ENCODE assay signal across 8 mouse cellular contexts in the genomic region with DNA sequence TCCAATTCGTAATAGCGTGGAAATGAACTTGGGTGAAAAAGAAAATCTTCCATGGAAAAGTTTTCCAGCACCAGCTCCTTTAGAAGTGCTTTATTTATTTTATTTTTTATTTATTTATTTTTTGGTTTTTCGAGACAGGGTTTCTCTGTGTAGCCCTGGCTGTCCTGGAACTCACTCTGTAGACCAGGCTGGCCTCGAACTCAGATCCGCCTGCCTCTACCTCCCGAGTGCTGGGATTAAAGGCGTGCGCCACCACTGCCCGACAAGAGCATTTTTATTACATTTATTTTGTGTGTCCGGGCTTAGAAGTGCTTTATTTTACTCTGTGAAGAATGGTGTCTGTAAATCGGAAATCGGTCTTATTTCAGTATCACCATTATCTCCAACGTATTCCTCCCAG. TPM values are rescaled to one million over a fixed set of nuclear protein-coding genes. Genes with fewer than 3 reads are reported as not detected.
DNase-seq lines count a peak whose midpoint lies in the region; ATAC-seq and TF ChIP-seq lines count a peak whose summit lies in the region.
"Not testable (repeated sequence)": the region's sequence is repeated elsewhere in the genome, so short reads cannot be mapped to it uniquely, and the experiment has no call there.

No protein-coding gene starts in this region.

- intact Hi-C loops in left cerebral cortex, postnatal 36 days (cut with DNase I), result loop anchor here (5.0 to 10.0 kb wide), 2 partner anchors 687 to 840 kb away; a partner anchor contains a TSS

- not testable (repeated sequence) for DNase-seq in kidney, adult 2 months; lung, postnatal 0 days (ENCODE audit: low spot score)
- peak; percentile 18 to 19 for DNase-seq in left cerebral cortex, postnatal 36 days (ENCODE audit: low spot score in 2 of 2)
- DNase-seq in thymus, postnatal 14 days, result peak; percentile 26

- not testable (repeated sequence) for ATAC-seq in heart, embryonic 15.5 days (replicated peaks; ENCODE audit: insufficient number of reproducible peaks, insufficient read depth, low FRiP score, low read depth); lung, postnatal 0 days
- ATAC-seq in neural tube, embryonic 15.5 days (ENCODE audit: low FRiP score), result peak; percentile 53; the same call in 1 of the 2 replicates

- not testable (repeated sequence) for H3K27ac ChIP-seq in bone marrow, adult 2 months (ENCODE audit: control insufficient read depth, insufficient read depth, low read depth, low read length, poor library complexity)
- peak overlapping the region; percentile 97 for H3K27ac ChIP-seq in embryonic fibroblast, embryonic 13.5 days (ENCODE audit: insufficient read depth, low read length)
- peak overlapping the region; percentile 98 for H3K27ac ChIP-seq in heart, embryonic 15.5 days
- H3K27ac ChIP-seq in kidney, adult 2 months (ENCODE audit: insufficient read depth, low read depth, low read length), result peak overlapping the region; percentile 80
- H3K27ac ChIP-seq in lung, postnatal 0 days (ENCODE audit: low read length), result peak overlapping the region; percentile 98
- H3K27ac ChIP-seq in neural tube, embryonic 15.5 days (replicated peaks), result peak overlapping the region; percentile 95

- H3K9me3 ChIP-seq in heart, embryonic 15.5 days (replicated peaks); lung, postnatal 0 days (ENCODE audit: low read length); neural tube, embryonic 15.5 days (replicated peaks): not testable (repeated sequence)

- TF ChIP-seq EP300 in lung, postnatal 0 days (IDR thresholded peaks at IDR 0.05), result not testable (repeated sequence)

- not testable (repeated sequence) for H3K4me1 ChIP-seq in bone marrow, adult 2 months (ENCODE audit: control insufficient read depth, insufficient read depth, low read length); embryonic fibroblast, embryonic 13.5 days (ENCODE audit: control insufficient read depth, insufficient read depth, low read length); kidney, adult 2 months (ENCODE audit: control insufficient read depth, insufficient read depth, low read length); lung, postnatal 0 days (ENCODE audit: insufficient read depth, low read depth, low read length)
- peaks cover 25% of the 10 kb centered on the region for H3K4me1 ChIP-seq in heart, embryonic 15.5 days (replicated peaks)
- H3K4me1 ChIP-seq in neural tube, embryonic 15.5 days, result peaks cover 33% of the 10 kb centered on the region

- not testable (repeated sequence) for H3K27me3 ChIP-seq in heart, embryonic 15.5 days; kidney, adult 2 months (replicated peaks; ENCODE audit: control insufficient read depth, insufficient read depth, low read length); lung, postnatal 0 days (replicated peaks; ENCODE audit: insufficient read depth, low read length); neural tube, embryonic 15.5 days (replicated peaks)

- H3K36me3 ChIP-seq in heart, embryonic 15.5 days; kidney, adult 2 months (ENCODE audit: control insufficient read depth, insufficient read depth, low read length); lung, postnatal 0 days (ENCODE audit: insufficient read depth, low read length); neural tube, embryonic 15.5 days: not testable (repeated sequence)

- H3K9ac ChIP-seq in heart, embryonic 15.5 days, result not testable (repeated sequence)
- peak overlapping the region; percentile 94; the same call in 1 of the 2 replicates for H3K9ac ChIP-seq in lung, postnatal 0 days (replicated peaks; ENCODE audit: low read depth)
- peak overlapping the region; percentile 83 for H3K9ac ChIP-seq in neural tube, embryonic 15.5 days (replicated peaks)

- peak overlapping the region; percentile 89 for H3K4me3 ChIP-seq in bone marrow, adult 2 months (replicated peaks; ENCODE audit: control insufficient read depth, low read depth, low read length)
- H3K4me3 ChIP-seq in embryonic fibroblast, embryonic 13.5 days (ENCODE audit: insufficient read depth, low read length), result peak overlapping the region; percentile 100; the same call in 1 of the 2 replicates
- H3K4me3 ChIP-seq in heart, embryonic 15.5 days, result peak overlapping the region; percentile 92
- H3K4me3 ChIP-seq in kidney, adult 2 months (ENCODE audit: insufficient read depth, low read depth, low read length), result peak overlapping the region; percentile 61
- H3K4me3 ChIP-seq in lung, postnatal 0 days (ENCODE audit: low read depth, low read length), result peak overlapping the region; percentile 99
- H3K4me3 ChIP-seq in neural tube, embryonic 15.5 days (replicated peaks), result peak overlapping the region; percentile 83

- WGBS in bone marrow, adult 2 months, result 7% methylated on average over 13 of the region's 13 CpGs
- 15% methylated on average over 13 of the region's 13 CpGs for whole genome bisulfite sequencing in heart, embryonic 15.5 days
- WGBS in kidney, adult 2 months, result 12% methylated on average over 13 of the region's 13 CpGs
- WGBS in lung, postnatal 0 days, result 17% methylated on average over 13 of the region's 13 CpGs
- 19% methylated on average over 13 of the region's 13 CpGs for WGBS in neural tube, embryonic 15.5 days

- not testable (repeated sequence) for TF ChIP-seq POLR2A in bone marrow, adult 2 months (IDR thresholded peaks at IDR 0.05; ENCODE audit: borderline replicate concordance, control insufficient read depth, low read depth, low read length); embryonic fibroblast, embryonic 13.5 days (IDR thresholded peaks at IDR 0.05; ENCODE audit: low read depth, low read length); kidney, adult 2 months (IDR thresholded peaks at IDR 0.05; ENCODE audit: low read depth, low read length)

- H3K4me2 ChIP-seq in heart, embryonic 15.5 days, result peak overlapping the region; percentile 73
- H3K4me2 ChIP-seq in lung, postnatal 0 days (replicated peaks; ENCODE audit: low read depth, low read length), result peak overlapping the region; percentile 76
- peak overlapping the region; percentile 72 for H3K4me2 ChIP-seq in neural tube, embryonic 15.5 days

- TF ChIP-seq CTCF in bone marrow, adult 2 months (IDR thresholded peaks at IDR 0.05; ENCODE audit: control insufficient read depth, insufficient read depth, low read length); embryonic fibroblast, embryonic 13.5 days (IDR thresholded peaks at IDR 0.05; ENCODE audit: borderline replicate concordance, insufficient read depth, low read length); kidney, adult 2 months (conservative IDR thresholded peaks at IDR 0.05; ENCODE audit: insufficient read depth, insufficient read length, low read depth, low read length): not testable (repeated sequence)
- 0 out of 2 replicates have a peak, but pooled peaks have one; percentile 1 for TF ChIP-seq CTCF in lung, postnatal 0 days (IDR thresholded peaks at IDR 0.05)

RNA-seq across cellular contexts. Expression of a gene that starts 0.4 kb away (rescaled TPM):
- polyA plus RNA-seq in bone marrow, adult 2 months (2011; ENCODE audit: insufficient read depth, insufficient read length, low replicate concordance, missing spikeins), result 112 and 207 TPM in 2 replicates
- polyA plus RNA-seq in embryonic fibroblast, embryonic 13.5 days (2011; ENCODE audit: insufficient read length, low read depth, missing spikeins), result 91.7 and 98.5 TPM in 2 replicates
- 37.7 and 45.8 TPM in 2 replicates for polyA plus RNA-seq in heart, embryonic 15.5 days (2015; fragmentation: Nextera tagmentation; extraction: Ambion mirVana)
- polyA plus RNA-seq in kidney, adult 2 months (2012; rRNA removed), result 10.3 and 15.3 TPM in 2 replicates
- 10 to 100 TPM; 69.4 to 90.6 TPM for total RNA-seq in left cerebral cortex, postnatal 36 days (2021)
- 61.9 and 63.5 TPM in 2 replicates for polyA plus RNA-seq in lung, postnatal 0 days (2015; fragmentation: Nextera tagmentation; extraction: Ambion mirVana)
- polyA plus RNA-seq in neural tube, embryonic 15.5 days (2015; fragmentation: Nextera tagmentation; extraction: Ambion mirVana), result 55.0 and 59.2 TPM in 2 replicates

RNA-seq across cellular contexts. Expression of a gene that starts 49.4 kb away (rescaled TPM):
- polyA plus RNA-seq in bone marrow, adult 2 months (2011; ENCODE audit: insufficient read depth, insufficient read length, low replicate concordance, missing spikeins), result not detected in 2 replicates
- polyA plus RNA-seq in embryonic fibroblast, embryonic 13.5 days (2011; ENCODE audit: insufficient read length, low read depth, missing spikeins), result not detected in 2 replicates
- polyA plus RNA-seq in heart, embryonic 15.5 days (2015; fragmentation: Nextera tagmentation; extraction: Ambion mirVana), result 1.4 and 2.3 TPM in 2 replicates
- polyA plus RNA-seq in kidney, adult 2 months (2012; rRNA removed), result 1.8 and 2.0 TPM in 2 replicates
- under 1 TPM; 0.79 to 0.91 TPM for total RNA-seq in left cerebral cortex, postnatal 36 days (2021)
- polyA plus RNA-seq in lung, postnatal 0 days (2015; fragmentation: Nextera tagmentation; extraction: Ambion mirVana), result 1.8 and 2.1 TPM in 2 replicates
- polyA plus RNA-seq in neural tube, embryonic 15.5 days (2015; fragmentation: Nextera tagmentation; extraction: Ambion mirVana), result 0.87 and 0.98 TPM in 2 replicates

RNA-seq across cellular contexts. Expression of a gene that starts 49.5 kb away (rescaled TPM):
- not detected in 2 replicates for polyA plus RNA-seq in bone marrow, adult 2 months (2011; ENCODE audit: insufficient read depth, insufficient read length, low replicate concordance, missing spikeins)
- polyA plus RNA-seq in embryonic fibroblast, embryonic 13.5 days (2011; ENCODE audit: insufficient read length, low read depth, missing spikeins), result not detected in 2 replicates
- not detected in 2 replicates for polyA plus RNA-seq in heart, embryonic 15.5 days (2015; fragmentation: Nextera tagmentation; extraction: Ambion mirVana)
- polyA plus RNA-seq in kidney, adult 2 months (2012; rRNA removed), result not detected in 2 replicates
- total RNA-seq in left cerebral cortex, postnatal 36 days (2021), result not detected
- not detected in 2 replicates for polyA plus RNA-seq in lung, postnatal 0 days (2015; fragmentation: Nextera tagmentation; extraction: Ambion mirVana)
- not detected in 2 replicates for polyA plus RNA-seq in neural tube, embryonic 15.5 days (2015; fragmentation: Nextera tagmentation; extraction: Ambion mirVana)
